Mouse (Mus musculus) heart, embryonic 12.5 days (tissue): ENCODE data around the gene Emb. TPM values are rescaled to one million over a fixed set of nuclear protein-coding genes. Genes with fewer than 3 reads are reported as not detected.

Experiments
- ATAC-seq: fragments of 200-750 bp; cut with Nextera tagmentation; 2 replicates; pipeline ENCODE4 v1.8.0; 2017; ENCODE audit warnings: moderate TSS enrichment, moderate library complexity; ENCODE audit not compliant: insufficient number of reproducible peaks, low FRiP score
- H3K27ac ChIP-seq: fragments of 300-500 bp; sonication (generic); 2 replicates; pipeline ENCODE4 v1.5.1; 2016; ENCODE audit warnings: mild to moderate bottlenecking, moderate library complexity; ENCODE audit not compliant: poor library complexity, severe bottlenecking
- H3K27me3 ChIP-seq: fragments of 300-500 bp; sonication (generic); replicated peaks from 2 replicates; pipeline ENCODE4 v1.6.1; 2016; ENCODE audit warnings: mild to moderate bottlenecking, moderate library complexity
- H3K36me3 ChIP-seq: fragments of 300-500 bp; sonication (generic); 2 replicates; pipeline ENCODE4 v1.6.1; 2016; ENCODE audit warnings: mild to moderate bottlenecking, moderate library complexity
- H3K4me1 ChIP-seq: fragments of 300-500 bp; sonication (generic); replicated peaks from 2 replicates; pipeline ENCODE4 v1.6.1; 2016; ENCODE audit warnings: mild to moderate bottlenecking
- H3K4me2 ChIP-seq: fragments of 300-500 bp; sonication (generic); 2 replicates; pipeline ENCODE4 v1.6.1; 2016; ENCODE audit warnings: mild to moderate bottlenecking, moderate library complexity
- H3K4me3 ChIP-seq: fragments of 300-500 bp; sonication (generic); 2 replicates; pipeline ENCODE4 v1.5.1; 2016; ENCODE audit warnings: mild to moderate bottlenecking
- H3K9ac ChIP-seq: fragments of 300-500 bp; sonication (generic); 2 replicates; pipeline ENCODE4 v1.6.1; 2016; ENCODE audit warnings: mild to moderate bottlenecking, moderate library complexity
- H3K9me3 ChIP-seq: fragments of 300-500 bp; sonication (generic); replicated peaks from 2 replicates; pipeline ENCODE4 v1.6.1; 2016; ENCODE audit warnings: mild to moderate bottlenecking, moderate library complexity
- WGBS: fragments of 180-500 bp; shearing (Covaris S2); methylation state at CpG from one replicate; pipeline ENCODE4 v1.1.7; 2016; 5-methylcytosine and 5-hydroxymethylcytosine counted together
- polyA plus RNA-seq: library from polyadenylated mRNA; unstranded; fragments of >200 nt; fragmentation: Nextera tagmentation; extraction: Ambion mirVana; gene quantifications from 2 replicates; pipeline ENCODE4 v1.2.1, GENCODE M21; 2016

Emb gene
- polyA plus RNA-seq, 1 experiment from 2014 or later, result 16.2 TPM

GRCm38 (mm10) chr13:117202755-117203471 is 5.4 kb upstream of the Emb start:
- H3K27me3 ChIP-seq, result no peaks in the 10 kb centered on the region
- 38% methylated on average over 22 of the region's 22 CpGs for WGBS

GRCm38 (mm10) chr13:117204685-117205084 is 3.7 kb upstream of the Emb start:
- no peaks in the 10 kb centered on the region for H3K36me3 ChIP-seq
- peaks cover 5% of the 10 kb centered on the region; the same call in 1 of the 2 replicates for H3K4me1 ChIP-seq
- WGBS, result 85% methylated on average over 7 of the region's 7 CpGs
- H3K4me3 ChIP-seq, result no peak overlapping the region
- H3K4me2 ChIP-seq, result no peak overlapping the region
- H3K27me3 ChIP-seq, result no peaks in the 10 kb centered on the region
- H3K9me3 ChIP-seq, result no peaks in the 10 kb centered on the region
- H3K27ac ChIP-seq, result no peak overlapping the region
- H3K9ac ChIP-seq, result no peak overlapping the region
- no peak for ATAC-seq

More at GRCm38 (mm10) chr13:117202755-117203471, 5.4 kb upstream of the Emb start:
- ATAC-seq, result no peak
- peaks cover 2% of the 10 kb centered on the region; the same call in 1 of the 2 replicates for H3K4me1 ChIP-seq
- H3K4me2 ChIP-seq, result peak overlapping the region; percentile 27; the same call in 1 of the 2 replicates
- H3K9me3 ChIP-seq, result no peaks in the 10 kb centered on the region
- H3K4me3 ChIP-seq, result no peak overlapping the region
- no peaks in the 10 kb centered on the region for H3K36me3 ChIP-seq
- no peak overlapping the region for H3K9ac ChIP-seq
- H3K27ac ChIP-seq, result no peak overlapping the region

- Histone ChIP-seq H3K4me2 (no peak overlapping the region), H3K4me1 (peaks cover 5% of the 10 kb centered on the region; the same call in 1 of the 2 replicates), H3K36me3 (no peaks in the 10 kb centered on the region), H3K27ac (no peak overlapping the region), H3K9me3 (no peaks in the 10 kb centered on the region), H3K9ac (no peak overlapping the region), H3K27me3 (no peaks in the 10 kb centered on the region), H3K4me3 (no peak overlapping the region)
- ATAC-seq, result no peak
- WGBS, result 86% methylated on average over 8 of the region's 8 CpGs
These were observed 2.3 kb upstream of the Emb start for GRCm38 (mm10) chr13:117206066-117206465.

GRCm38 (mm10) chr13:117211386-117211875 is 3.1 kb downstream of the Emb start:
- H3K36me3 ChIP-seq, result no peaks in the 10 kb centered on the region
- no peak overlapping the region for H3K4me3 ChIP-seq
- peaks cover 5% of the 10 kb centered on the region; the same call in 1 of the 2 replicates for H3K4me1 ChIP-seq
- no peaks in the 10 kb centered on the region for H3K9me3 ChIP-seq
- 56% methylated on average over 11 of the region's 11 CpGs for WGBS
- H3K4me2 ChIP-seq, result no peak overlapping the region
- no peaks in the 10 kb centered on the region for H3K27me3 ChIP-seq
- ATAC-seq, result no peak
- H3K9ac ChIP-seq, result no peak overlapping the region
- H3K27ac ChIP-seq, result no peak overlapping the region

GRCm38 (mm10) chr13:117215481-117215880 is 7.1 kb downstream of the Emb start:
- no peaks in the 10 kb centered on the region for H3K27me3 ChIP-seq
- no peak overlapping the region for H3K4me2 ChIP-seq
- H3K4me3 ChIP-seq, result no peak overlapping the region
- H3K36me3 ChIP-seq, result no peaks in the 10 kb centered on the region
- WGBS, result 22% methylated on average over 10 of the region's 10 CpGs
- H3K9ac ChIP-seq, result no peak overlapping the region
- H3K9me3 ChIP-seq, result no peaks in the 10 kb centered on the region
- H3K27ac ChIP-seq, result no peak overlapping the region
- no peak for ATAC-seq
- H3K4me1 ChIP-seq, result no peaks in the 10 kb centered on the region

- H3K9ac ChIP-seq, result no peak overlapping the region
- no peak overlapping the region for H3K4me3 ChIP-seq
- H3K4me1 ChIP-seq, result no peaks in the 10 kb centered on the region
- no peak overlapping the region for H3K4me2 ChIP-seq
- no peaks in the 10 kb centered on the region for H3K36me3 ChIP-seq
- no peaks in the 10 kb centered on the region for H3K9me3 ChIP-seq
- no peak for ATAC-seq
- WGBS, result 25% methylated on average over 10 of the region's 10 CpGs
- no peak overlapping the region for H3K27ac ChIP-seq
- no peaks in the 10 kb centered on the region for H3K27me3 ChIP-seq
These were observed 7.8 kb downstream of the Emb start for GRCm38 (mm10) chr13:117216126-117216525.

GRCm38 (mm10) chr13:117216752-117217363 is 8.5 kb downstream of the Emb start:
- no peaks in the 10 kb centered on the region for H3K27me3 ChIP-seq
- H3K9me3 ChIP-seq, result no peaks in the 10 kb centered on the region
- no peak for ATAC-seq
- H3K4me1 ChIP-seq, result no peaks in the 10 kb centered on the region
- H3K4me2 ChIP-seq, result no peak overlapping the region
- no peak overlapping the region for H3K27ac ChIP-seq
- H3K4me3 ChIP-seq, result no peak overlapping the region
- 28% methylated on average over 9 of the region's 9 CpGs for WGBS
- no peak overlapping the region for H3K9ac ChIP-seq
- H3K36me3 ChIP-seq, result no peaks in the 10 kb centered on the region

GRCm38 (mm10) chr13:117217621-117218020 is 9.3 kb downstream of the Emb start:
- 65% methylated on average over 11 of the region's 11 CpGs for WGBS
- no peak for ATAC-seq
- H3K27me3 ChIP-seq, result no peaks in the 10 kb centered on the region
- H3K9me3 ChIP-seq, result no peaks in the 10 kb centered on the region
- no peak overlapping the region for H3K4me3 ChIP-seq
- H3K4me2 ChIP-seq, result no peak overlapping the region
- H3K9ac ChIP-seq, result no peak overlapping the region
- H3K27ac ChIP-seq, result no peak overlapping the region
- H3K4me1 ChIP-seq, result 0 out of 2 replicates have a peak, but pooled peaks cover 3% of the 10 kb centered on the region
- H3K36me3 ChIP-seq, result no peaks in the 10 kb centered on the region

- no peaks in the 10 kb centered on the region for H3K9me3 ChIP-seq
These were observed 9.8 kb downstream of the Emb start for GRCm38 (mm10) chr13:117218092-117218491.

GRCm38 (mm10) chr13:117219871-117220500 is 11.7 kb downstream of the Emb start:
- H3K27ac ChIP-seq, result no peak overlapping the region
- H3K4me2 ChIP-seq, result peak overlapping the region; percentile 95
- H3K27me3 ChIP-seq, result no peaks in the 10 kb centered on the region
- H3K9ac ChIP-seq, result peak overlapping the region; percentile 74
- H3K36me3 ChIP-seq, result no peaks in the 10 kb centered on the region
- H3K9me3 ChIP-seq, result no peaks in the 10 kb centered on the region
- 7% methylated on average over 16 of the region's 16 CpGs for WGBS
- 0 out of 2 replicates have a peak, but pooled peaks have one; percentile 16 for ATAC-seq
- peak overlapping the region; percentile 79 for H3K4me3 ChIP-seq
- 0 out of 2 replicates have a peak, but pooled peaks cover 3% of the 10 kb centered on the region for H3K4me1 ChIP-seq

More at GRCm38 (mm10) chr13:117218092-117218491, 9.8 kb downstream of the Emb start:
- Histone ChIP-seq H3K27me3 (no peaks in the 10 kb centered on the region), H3K4me1 (0 out of 2 replicates have a peak, but pooled peaks cover 3% of the 10 kb centered on the region), H3K9ac (no peak overlapping the region), H3K27ac (no peak overlapping the region), H3K4me2 (no peak overlapping the region), H3K4me3 (no peak overlapping the region), H3K36me3 (no peaks in the 10 kb centered on the region)
- ATAC-seq, result no peak
- WGBS, result 77% methylated on average over 2 of the region's 2 CpGs
